Mouse (Mus musculus) layer of hippocampus, postnatal 14 days (tissue): ENCODE data around the gene Prss21. TPM values are rescaled to one million over a fixed set of nuclear protein-coding genes. Genes with fewer than 3 reads are reported as not detected.

ENCODE experiments used
- DNase-seq, 2 experiments: peaks; one replicate each; pipeline ENCODE4 v3.0.0; 2021 to 2022; ENCODE audit warnings: low spot score in 2 of 2, mixed read lengths in 1 of 2
- long read RNA-seq, 2 experiments: library from polyadenylated mRNA; stranded (forward); transcript quantifications; one replicate each; pipeline ENCODE4 v2.0.0; 2021
- total RNA-seq, 2 experiments: library from RNA; stranded (reverse); gene quantifications; 2 replicates each; pipeline ENCODE4 v1.2.3; 2021

The Prss21 gene
- total RNA-seq: not detected
- long read RNA-seq, experiment 1: 0 reads
- long read RNA-seq, experiment 2: 0 reads

DNA sequence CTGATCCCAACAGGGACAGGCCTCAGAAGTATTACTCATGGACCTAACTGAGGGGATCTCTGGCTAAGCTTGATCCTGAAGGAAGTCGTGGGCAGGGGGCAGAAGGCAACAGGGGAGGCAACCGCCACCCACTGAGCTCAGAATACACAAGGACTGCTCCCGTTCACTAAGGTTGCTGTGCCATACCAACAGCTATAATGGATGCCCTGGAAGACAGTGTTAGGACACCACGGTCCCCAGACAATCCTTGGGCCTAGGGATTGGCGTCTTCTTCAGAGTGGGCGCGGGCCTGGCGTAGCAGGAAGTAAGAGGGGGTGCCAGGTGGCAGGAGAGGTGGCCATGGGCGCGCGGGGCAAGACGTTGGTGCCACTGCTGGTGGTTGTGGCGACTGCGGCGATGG lies at the start of gene Prss21:
TSS of gene Prss21 (plus strand) at position 301 of the 400 bp plus-strand sequence.
- no peak for DNase-seq

DNA sequence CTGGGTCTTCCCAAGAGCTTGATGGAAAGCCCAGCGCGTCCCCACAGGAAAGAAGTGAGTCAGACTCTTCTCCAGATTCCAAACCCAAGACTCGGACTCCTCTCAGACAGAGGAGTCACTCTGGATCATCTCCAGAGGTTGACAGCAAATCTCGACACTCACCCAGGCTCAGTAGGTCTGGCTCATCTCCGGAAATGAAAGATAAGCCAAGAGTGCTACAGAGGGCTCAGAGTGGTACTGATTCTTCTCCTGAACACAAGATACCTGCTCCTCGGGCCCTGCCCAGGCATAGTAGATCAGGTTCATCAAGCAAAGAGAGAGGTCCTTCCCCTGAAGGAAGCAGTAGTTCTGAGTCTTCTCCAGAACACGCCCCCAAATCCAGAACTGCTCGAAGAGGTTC lies 49.3 kb upstream of the Prss21 start:
- no peak for DNase-seq

DNA sequence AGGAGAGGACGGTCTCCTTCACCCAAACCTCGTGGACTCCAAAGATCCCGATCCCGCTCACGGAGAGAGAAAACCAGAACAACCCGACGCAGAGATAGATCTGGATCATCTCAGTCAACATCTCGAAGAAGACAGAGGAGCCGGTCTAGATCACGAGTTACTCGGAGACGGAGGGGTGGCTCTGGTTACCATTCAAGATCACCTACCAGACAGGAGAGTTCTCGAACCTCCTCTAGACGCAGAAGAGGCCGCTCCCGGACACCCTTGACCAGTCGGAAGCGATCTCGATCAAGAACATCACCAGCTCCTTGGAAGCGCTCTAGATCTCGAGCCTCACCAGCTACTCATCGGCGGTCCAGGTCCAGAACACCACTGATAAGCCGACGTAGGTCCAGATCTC lies 48.6 kb upstream of the Prss21 start:
- DNase-seq: no peak

DNA sequence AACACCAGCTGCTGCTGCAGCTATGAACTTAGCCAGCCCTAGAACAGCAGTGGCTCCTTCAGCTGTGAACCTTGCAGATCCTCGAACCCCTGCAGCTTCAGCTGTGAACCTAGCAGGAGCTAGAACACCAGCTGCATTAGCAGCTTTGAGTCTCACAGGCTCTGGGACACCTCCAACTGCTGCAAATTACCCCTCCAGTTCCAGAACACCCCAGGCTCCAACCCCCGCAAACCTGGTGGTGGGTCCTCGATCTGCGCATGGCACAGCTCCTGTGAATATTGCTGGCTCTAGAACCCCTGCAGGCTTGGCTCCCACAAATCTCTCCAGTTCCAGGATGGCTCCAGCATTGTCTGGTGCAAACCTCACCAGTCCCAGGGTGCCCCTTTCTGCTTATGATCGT lies 47.1 kb upstream of the Prss21 start:
- DNase-seq: no peak

DNA sequence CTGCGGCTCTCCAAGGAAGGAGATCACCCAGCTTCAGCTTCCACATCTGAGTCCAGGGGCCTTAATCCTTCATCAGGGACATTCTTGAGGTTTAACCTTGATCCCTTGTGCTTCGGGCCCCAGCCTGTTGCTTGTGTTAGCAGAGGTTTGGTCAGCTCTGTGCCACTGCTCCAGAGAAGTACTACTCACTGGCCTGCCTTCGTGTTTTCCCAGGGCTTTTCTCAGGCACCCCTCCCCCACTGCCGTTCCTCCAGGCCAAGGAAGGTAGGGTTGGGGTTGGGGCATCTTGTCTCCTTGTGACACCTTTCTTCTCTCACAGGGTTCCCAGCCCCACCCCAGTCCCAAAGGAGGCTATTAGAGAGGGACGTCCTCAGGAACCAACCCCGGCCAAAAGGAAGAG lies 45.8 kb upstream of the Prss21 start:
- no peak for DNase-seq

- no peak for DNase-seq
Measured at GRCm38 (mm10) chr17:23823018-23823417, 44.8 kb upstream of the Prss21 start.

DNA sequence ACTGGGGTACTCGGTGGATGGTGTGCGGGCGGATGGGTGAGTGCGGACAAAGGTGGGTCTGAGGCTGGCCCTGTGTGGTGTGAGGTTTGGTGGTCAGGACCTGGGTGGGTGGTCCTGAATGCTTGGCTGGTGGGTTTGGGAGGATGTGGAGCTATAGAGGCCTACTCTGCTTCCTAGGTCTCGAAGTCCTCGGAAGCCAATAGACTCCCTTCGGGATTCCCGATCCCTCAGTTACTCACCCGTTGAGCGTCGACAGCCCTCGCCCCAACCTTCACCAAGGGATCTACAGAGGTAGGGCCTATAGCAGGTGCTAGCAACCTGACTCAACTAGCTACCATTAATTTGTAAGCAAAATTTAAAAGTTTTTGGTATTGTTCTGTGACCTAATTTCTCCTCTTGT lies 44.2 kb upstream of the Prss21 start:
- DNase-seq: no peak

DNA sequence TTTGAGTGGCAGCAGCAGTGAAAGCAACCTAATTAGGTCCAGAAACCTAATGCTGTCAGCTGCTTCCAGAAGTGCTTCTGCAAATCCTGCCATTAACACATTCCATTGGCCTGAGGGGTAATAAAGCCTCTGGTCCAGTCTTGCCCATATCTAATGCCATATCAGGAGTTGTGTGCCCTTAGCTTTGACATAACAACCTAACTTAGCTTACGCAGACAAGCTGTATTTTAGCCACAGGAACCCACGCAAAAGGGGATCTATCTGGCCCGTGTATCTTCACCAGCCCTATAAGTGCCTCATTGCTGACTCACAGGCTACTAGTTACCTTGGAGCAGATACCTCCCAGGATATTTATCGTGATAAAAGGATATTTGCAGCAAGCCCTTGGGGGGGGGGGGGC lies 42.3 kb upstream of the Prss21 start:
- no peak for DNase-seq

DNA sequence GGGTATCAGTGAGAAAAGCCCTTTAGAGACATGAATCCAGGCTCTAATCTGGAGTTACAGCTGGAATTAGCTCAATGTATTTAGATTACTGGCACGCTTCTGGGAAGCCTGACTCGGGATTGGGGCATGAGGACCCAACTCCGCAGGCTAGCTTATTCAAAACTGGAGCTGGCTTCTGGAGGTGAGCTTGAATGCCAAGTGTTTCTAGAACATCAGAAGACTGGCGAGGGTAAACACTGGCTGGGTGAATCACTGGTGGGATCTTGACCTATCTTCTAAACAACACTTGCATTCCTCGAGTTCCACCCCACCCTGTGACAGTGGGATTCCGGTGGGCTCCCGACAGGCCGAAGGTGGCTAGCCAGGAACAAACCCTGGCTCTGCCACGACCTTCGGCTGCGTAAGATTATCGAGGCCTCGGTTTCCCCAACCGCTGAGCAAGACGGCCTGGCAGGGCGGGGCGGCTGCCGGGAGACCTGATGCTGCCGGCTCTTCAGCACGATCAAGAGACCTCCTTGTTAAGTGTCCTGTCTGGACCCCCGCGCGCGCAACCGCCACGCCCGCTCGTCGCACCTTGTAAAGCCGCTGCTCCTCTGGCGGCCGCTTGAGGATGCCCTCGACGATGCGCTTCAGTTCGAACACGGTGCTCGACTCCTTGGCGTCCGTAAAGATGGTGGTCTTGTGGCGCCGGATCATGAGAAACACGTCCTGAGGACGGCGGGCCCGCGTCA lies 39.4 kb upstream of the Prss21 start:
- peak; percentile 50 to 73 for DNase-seq

GRCm38 (mm10) chr17:23829064-23829619 lies 38.7 kb upstream of the Prss21 start, which contains the start of gene Elob:
Elob (minus strand) TSS chr17:23829136.
- DNase-seq: peak; percentile 88 to 89

- DNase-seq: no peak
Measured at GRCm38 (mm10) chr17:23831201-23831600, 36.7 kb upstream of the Prss21 start.

GRCm38 (mm10) chr17:23836006-23836575 lies 31.8 kb upstream of the Prss21 start, which contains the start of gene Prss33:
Prss33 (minus strand) TSS chr17:23836056.
- DNase-seq: no peak

- DNase-seq: peak in 1 of 2 experiments; percentile 66
Measured at GRCm38 (mm10) chr17:23841145-23841544, 26.7 kb upstream of the Prss21 start.

GRCm38 (mm10) chr17:23843141-23843811 lies 24.6 kb upstream of the Prss21 start:
- no peak for DNase-seq

DNA sequence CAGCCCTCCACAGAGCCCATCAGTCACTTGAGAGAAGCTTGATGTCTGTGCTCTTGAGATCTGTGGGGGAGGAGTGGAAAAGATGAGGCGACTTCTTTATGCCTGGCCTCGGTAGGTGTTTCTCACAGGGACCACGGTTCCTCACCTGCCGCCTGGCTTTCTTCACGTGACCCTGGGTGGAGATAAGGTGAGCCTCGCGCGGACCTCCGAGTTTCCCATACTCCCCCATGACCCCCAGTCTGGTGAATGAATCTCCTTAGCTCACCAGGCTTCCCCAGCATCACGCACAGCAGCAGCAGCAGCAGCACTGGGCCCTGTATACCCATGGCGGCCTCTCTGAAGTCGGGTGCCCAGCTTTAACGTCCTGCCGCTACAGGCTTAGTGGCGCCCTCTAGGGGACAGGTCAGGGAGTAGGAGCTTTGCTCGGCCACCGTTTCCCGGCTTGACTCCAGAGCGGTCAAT lies 24.0 kb upstream of the Prss21 start, which contains the start of the genes Prss32 and Prss41:
TSS of gene Prss32 (plus strand) at position 44 of the 462 bp plus-strand sequence.
TSS of gene Prss41 (minus strand) at position 361 of the 462 bp plus-strand sequence.
- DNase-seq: no peak

GRCm38 (mm10) chr17:23850028-23850427 lies 17.8 kb upstream of the Prss21 start:
- DNase-seq: no peak

GRCm38 (mm10) chr17:23850853-23851749 lies 16.8 kb upstream of the Prss21 start:
- DNase-seq: peak; percentile 56 to 67

DNA sequence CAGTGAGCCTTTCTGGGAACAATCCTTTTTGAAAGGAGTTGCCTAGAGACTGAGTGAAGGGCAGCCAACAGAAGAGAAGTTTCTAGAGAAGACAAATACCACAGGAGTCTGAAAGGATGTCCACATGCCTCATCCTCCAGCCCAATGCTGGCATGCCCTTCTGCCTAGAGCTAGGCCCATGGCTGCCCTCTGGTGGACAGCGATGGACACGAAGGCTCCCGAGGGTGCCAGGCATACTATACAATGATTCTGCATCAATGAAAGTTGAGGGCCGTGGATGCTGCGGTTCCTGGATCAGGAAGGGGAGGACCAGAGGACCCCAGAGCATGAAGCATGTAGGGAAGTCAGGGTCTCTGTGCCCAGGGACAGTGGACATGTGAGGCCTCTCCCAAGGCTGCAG lies 14.6 kb upstream of the Prss21 start:
- DNase-seq: peak in 1 of 2 experiments; percentile 36

DNA sequence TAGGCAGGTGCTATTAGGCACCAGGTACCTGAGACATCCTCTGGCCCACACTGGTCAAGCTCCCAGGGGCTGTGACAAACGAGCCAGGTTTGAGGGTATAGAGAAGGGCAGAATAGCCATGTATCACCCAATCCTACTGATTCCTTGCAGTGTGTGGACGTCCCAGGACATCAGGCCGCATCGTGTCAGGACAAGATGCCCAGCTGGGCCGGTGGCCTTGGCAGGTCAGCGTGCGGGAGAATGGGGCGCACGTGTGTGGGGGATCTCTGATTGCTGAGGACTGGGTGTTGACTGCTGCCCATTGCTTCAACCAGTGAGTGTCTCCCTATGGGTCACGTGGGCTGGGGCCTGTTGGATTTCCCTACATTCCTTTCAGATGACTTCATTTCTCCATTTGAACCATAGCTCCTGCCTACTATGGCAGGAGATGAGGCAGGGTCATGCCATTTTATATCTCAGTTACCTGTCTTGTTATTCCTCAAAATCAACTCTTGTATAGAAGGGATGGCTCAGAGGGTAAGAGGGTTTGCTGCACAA lies 13.6 kb upstream of the Prss21 start:
- no peak for DNase-seq

- no peak for DNase-seq
Measured at GRCm38 (mm10) chr17:23857193-23857592, 10.7 kb upstream of the Prss21 start.
